Comparison of ENCODE assay signal across 8 mouse cellular contexts in genomic region chr16:30775740-30776700, GRCm38 (mm10).
DNase-seq lines count a peak whose midpoint lies in the region; ATAC-seq lines count a peak whose summit lies in the region.
"Had no signal": no experiment of that assay in that cellular context is flagged by ENCODE, and none has a peak within 500 bp of the region (broad histone marks: within the 10 kb centered on the region; RNA-seq: fewer than 3 reads in every experiment).

No protein-coding gene starts in this region.

- H3K9ac ChIP-seq in heart, embryonic 13.5 days = peak overlapping the region; percentile 28; the same call in 1 of the 2 replicates
- H3K9ac ChIP-seq: heart, embryonic 15.5 days had no signal

- peak; percentile 18; the same call in 1 of the 2 replicates for ATAC-seq in heart, embryonic 13.5 days (ENCODE audit: extremely low read depth, insufficient number of reproducible peaks, low FRiP score, low TSS enrichment)
- peak; percentile 84 for ATAC-seq in megakaryocyte progenitor cell, adult 5-6 weeks (replicated peaks; ENCODE audit: poor library complexity)

- H3K27ac ChIP-seq in heart, embryonic 13.5 days (replicated peaks) = no peak overlapping the region
- H3K27ac ChIP-seq: heart, embryonic 15.5 days had no signal

- H3K4me3 ChIP-seq in heart, embryonic 13.5 days = no peak overlapping the region
- H3K4me3 ChIP-seq: heart, embryonic 15.5 days had no signal

- H3K9me3 ChIP-seq in heart, embryonic 13.5 days = no peaks in the 10 kb centered on the region
- H3K9me3 ChIP-seq: heart, embryonic 15.5 days had no signal

- H3K4me2 ChIP-seq in heart, embryonic 13.5 days = no peak overlapping the region
- H3K4me2 ChIP-seq: heart, embryonic 15.5 days had no signal

- no peaks in the 10 kb centered on the region for H3K36me3 ChIP-seq in heart, embryonic 13.5 days
- H3K36me3 ChIP-seq: heart, embryonic 15.5 days had no signal

- 45% methylated on average over 21 of the region's 21 CpGs for WGBS in heart, embryonic 13.5 days

- no peaks in the 10 kb centered on the region for H3K27me3 ChIP-seq in heart, embryonic 13.5 days (replicated peaks)
- H3K27me3 ChIP-seq: heart, embryonic 15.5 days had no signal

- DNase-seq in 3T3-L1 (ENCODE audit: low read depth, low spot score) (peak; percentile 55), MN1 (ENCODE audit: low spot score) (peak; percentile 43)
- no peak for DNase-seq in urinary bladder, postnatal 4 days (ENCODE audit: low spot score in 2 of 2)
- DNase-seq in thymus, postnatal 10 days (ENCODE audit: low spot score in 2 of 2) = no peak
- DNase-seq in ovary, postnatal 10 days (ENCODE audit: low spot score) = no peak

- H3K4me1 ChIP-seq in heart, embryonic 13.5 days = peaks cover 27% of the 10 kb centered on the region

Comparison
In these comparisons a context has a peak if more than half of its experiments do, and no peak if none do; other contexts are left out.
1. DNase-seq: peak in 3T3-L1 (single experiment) and MN1 (single experiment); none in urinary bladder, postnatal 4 days (0 of 2), thymus, postnatal 10 days (0 of 2) and ovary, postnatal 10 days (single experiment).